Mouse (Mus musculus) urinary bladder, adult 2 months (tissue): ENCODE results near the gene Eri3. TPM values are rescaled to one million over a fixed set of nuclear protein-coding genes. Genes with fewer than 3 reads are reported as not detected.

Experiments
- DNase-seq: peaks from one replicate; pipeline ENCODE4 v3.0.0; 2022; ENCODE audit warnings: low spot score
- polyA plus RNA-seq: library from polyadenylated mRNA; depleted of rRNA; stranded (reverse); fragments of >200 nt; gene quantifications from 2 replicates; pipeline ENCODE4 v1.2.3, GENCODE M21; 2012

Eri3 gene
- polyA plus RNA-seq, 1 experiment, result 95.4 TPM

DNA sequence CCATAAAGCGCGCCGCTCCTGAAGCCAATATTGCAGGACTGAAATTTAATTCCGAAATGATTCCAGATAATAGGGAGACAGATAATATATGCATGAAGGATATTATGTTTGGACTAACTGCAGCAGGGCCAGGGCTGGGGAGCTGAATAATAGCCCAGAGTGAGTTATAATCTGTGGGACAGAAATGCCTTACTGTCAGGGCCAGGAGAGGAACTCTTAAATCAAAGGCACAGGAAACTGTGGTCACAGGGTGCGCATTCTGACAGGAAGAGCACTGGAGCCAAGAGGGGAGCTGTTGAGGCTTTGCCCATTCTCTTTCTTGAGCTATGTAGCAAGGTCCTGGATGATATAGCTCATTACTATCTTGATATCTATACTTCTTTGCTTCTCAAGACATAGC is 74.5 kb downstream of the Eri3 start:
- DNase-seq, result no peak

DNA sequence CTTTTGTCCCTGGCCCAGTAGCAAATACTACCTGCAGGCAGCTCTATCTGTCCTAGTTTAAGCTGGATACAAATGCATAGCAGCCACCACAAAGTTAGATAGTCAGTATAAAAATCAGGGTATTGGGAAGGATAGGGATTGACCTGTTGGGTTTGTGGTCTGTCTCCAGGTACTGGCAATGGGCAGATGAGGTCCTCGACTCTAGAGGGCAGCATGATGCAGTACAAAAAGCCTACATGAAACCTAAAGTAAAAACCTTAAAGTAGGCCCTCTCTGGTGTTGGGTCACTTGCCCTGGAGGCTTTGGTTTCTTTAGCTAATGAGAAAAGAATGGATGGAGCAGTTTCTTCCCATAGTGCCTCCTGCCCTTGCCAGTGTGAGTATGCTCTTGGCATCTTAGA is 78.3 kb downstream of the Eri3 start:
- DNase-seq, result no peak

DNA sequence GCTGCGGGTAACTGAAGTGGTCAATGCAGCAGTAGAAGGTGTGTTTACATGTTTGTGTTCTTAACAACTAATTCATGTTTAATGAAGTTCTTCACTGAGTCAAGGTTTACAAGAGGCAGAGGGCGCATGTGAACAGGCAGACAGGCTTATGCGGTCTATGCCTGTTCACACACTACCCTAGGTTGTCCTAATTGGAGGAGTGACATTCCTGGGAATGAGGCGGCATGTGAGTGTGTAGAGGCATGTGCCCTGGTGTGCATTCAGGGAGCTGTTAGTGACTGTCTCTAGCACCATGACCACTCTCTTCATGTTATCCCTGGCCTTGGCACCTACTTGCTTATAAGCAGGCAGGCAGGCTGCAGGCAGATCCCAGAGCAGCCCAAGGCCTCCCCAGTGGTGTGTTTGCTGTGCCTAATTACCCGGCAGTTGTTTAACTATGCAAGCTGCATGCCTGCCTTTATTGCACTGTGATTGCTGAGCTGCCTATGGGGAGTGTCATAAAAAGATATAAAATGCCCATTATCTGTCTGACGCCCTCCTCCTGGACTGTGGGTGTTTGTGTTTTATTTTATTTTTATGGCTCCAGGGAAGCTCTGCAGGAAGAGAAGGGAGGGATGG is 80.0 kb downstream of the Eri3 start:
- no peak for DNase-seq

DNA sequence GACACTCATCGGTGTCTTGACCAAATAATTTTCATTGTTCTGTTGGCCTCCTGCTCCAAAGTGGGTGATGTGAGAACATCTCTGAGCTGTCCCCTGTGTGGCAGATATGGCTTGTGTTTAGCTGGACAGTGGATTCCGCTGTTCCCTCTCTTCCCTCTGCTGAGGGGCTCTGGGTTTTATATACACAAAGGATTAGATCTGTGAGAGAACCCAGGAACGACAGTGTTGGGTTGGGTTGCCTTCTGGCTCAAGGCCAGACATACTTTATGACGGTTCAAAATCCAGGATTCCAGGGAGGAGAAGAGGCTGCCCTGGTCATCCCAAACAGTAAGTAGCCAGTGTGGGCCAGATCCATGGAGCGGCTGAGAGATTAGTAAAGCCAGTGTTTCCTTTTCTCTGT is 83.4 kb downstream of the Eri3 start:
- DNase-seq, result no peak

DNA sequence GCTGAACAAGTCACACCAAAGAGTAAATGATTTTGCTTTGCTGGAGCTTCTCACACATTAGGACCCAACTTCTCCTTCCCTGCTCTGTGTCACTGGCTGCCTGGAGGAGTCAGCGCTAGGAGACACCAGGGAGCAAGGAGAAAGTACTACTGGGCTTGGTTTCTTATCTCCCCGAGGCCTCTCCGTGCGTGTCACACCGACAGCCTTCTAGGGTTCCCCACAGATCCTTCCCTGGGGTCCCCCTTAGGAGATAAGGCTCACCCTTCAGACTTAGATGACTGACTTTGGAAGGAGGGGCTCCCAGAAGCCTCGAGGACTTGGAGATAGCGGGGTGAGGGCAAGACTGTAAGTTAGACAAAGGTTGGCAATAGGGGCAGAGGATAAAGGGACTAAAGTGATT is 84.5 kb downstream of the Eri3 start:
- no peak for DNase-seq

DNA sequence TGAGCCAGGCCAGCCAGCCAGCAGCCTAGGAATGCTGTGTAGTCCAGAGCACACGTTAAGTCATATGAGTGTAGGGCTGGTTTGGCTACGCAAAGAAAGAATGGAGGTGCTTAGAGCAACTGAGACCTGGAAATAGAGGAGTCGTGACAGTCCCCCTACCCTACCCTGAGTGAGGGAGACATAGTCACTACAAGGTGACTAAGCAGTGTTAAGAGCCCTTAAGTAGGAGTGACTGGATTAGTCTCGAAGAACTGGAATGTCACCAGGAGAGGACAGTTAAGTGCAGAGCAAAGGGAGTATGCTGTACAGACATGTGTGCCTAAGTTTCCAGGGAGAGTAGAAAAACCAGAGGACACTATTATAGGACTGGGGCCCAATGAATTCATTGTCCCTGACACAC is 86.0 kb downstream of the Eri3 start:
- DNase-seq, result no peak

DNA sequence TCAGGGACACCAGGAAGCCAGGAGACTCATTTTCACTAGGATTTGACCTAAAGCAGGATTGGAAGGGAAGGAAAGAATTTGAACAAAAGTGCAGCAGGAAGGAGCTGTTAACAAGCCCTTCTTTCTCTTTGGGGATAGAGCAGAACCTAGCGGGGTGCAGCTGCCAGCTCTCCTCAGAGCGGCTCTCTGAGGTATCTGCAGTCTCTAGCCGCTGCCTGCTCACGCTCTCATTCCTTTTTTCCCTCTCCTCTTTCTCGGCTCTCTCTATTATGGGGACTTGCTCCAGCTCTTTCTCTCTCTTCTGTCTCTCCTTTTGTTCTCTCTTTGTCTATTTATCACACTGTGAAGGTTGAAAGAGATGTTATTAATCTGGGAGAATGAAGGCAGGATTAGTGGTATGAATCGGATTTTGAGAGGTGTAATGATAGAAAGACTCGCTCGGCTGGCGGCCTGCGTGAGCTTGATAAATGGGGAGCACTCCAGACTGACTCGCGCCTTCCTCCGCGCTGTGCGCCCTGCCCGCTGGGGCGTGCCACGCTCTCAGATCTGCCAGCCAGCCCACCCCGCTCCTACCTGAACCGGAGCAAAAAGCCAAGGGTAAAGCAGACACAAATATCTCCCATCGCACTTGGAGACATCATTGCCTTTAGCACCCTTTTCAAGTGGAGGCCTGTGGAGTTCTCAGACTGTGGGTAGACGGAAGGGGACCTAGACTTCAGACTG is 86.9 kb downstream of the Eri3 start:
- no peak for DNase-seq

DNA sequence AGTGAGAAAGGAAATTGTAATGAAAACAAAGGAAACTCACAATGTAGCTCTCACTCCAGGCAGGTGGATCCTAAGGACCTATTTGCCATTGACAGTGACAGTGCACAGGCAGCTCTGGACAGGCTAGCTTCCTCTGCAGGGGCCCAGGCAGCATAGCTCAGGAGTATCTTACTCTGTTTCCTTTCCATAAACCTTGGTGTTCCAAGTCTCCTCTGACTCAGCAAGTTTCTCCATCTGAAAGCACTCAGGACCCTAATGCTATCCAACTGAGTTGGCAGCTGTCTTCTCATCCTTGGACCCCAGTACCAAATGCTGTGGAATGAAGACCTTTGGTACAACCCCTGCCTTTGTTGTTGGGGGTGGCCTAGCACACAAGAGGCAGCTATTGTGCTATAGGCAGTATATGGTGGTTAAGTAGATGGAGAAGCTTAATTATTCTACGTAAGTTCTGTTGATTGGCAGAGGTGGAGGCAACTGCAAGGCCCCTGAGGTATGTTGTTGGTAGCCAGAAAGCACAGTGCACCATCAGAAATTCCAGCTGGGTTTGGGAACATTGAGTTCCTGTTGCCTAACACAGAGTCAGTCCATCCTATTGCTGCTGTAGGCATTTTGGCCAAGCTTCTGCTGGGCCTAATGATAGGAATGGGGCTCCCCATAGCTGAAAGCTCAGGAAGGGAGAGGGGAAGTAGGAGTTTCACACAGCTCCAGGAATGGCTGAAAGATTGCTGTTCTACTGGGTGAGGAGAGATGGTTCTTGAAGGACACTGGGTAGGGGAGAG is 90.9 kb downstream of the Eri3 start:
- DNase-seq, result no peak

DNA sequence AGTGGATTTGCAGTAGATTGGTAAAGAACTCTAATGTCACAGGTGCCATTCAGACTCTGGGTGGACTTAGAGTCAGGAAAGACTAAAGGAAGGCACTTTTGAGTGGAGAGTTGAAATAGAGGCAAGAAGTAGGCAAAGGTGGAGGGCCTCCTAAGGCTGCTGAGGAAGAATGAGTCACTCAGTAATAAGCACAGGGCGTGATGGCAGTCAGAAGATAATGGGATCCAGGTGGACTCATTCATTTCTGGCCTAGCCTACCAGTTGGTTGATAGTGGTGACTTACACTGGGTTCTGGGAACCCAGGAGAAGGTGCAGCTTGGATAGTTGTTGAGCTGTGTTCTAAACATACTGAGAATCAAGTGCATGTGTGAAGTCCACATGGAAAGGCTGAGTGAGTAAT is 91.6 kb downstream of the Eri3 start:
- DNase-seq, result no peak

DNA sequence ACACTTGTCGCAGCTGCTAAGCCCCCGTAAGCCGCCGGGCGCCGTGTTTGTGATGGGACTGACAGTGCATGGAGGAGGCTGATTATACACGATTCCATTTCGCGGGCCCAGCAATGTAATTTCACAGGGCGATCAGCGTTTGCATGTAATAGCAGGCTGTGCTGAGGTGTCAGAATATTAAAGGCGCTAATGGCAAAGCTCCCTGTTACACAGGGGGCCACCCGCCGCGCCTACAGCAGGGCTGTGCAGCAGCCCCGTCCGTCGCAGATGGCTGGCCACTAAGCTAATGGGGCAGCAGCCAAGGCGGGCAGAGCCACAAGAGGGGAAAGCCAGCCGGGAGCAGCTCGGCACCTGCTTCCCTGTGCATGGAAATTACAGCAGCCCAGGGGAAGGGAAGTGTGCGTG is 94.9 kb downstream of the Eri3 start:
- no peak for DNase-seq

DNA sequence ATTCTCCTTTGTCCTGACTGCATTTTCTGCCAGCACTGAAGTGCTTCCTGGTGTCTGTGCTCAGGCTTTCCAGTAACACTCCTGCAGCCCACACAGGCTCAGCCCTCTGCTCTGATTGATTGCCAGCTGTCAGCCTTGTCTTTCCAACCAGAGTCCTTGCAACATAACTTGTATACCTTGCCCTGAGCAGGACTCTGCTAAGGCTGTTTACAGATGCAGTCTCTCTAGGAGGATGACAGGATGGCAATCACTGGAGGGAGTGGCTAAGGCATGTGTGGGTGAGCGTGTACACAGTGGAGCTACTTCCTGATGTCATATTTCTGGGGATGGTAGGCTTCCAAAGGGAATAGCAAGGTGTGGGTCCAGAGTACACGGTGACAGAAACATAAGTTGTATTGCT is 95.7 kb downstream of the Eri3 start:
- DNase-seq, result no peak

DNA sequence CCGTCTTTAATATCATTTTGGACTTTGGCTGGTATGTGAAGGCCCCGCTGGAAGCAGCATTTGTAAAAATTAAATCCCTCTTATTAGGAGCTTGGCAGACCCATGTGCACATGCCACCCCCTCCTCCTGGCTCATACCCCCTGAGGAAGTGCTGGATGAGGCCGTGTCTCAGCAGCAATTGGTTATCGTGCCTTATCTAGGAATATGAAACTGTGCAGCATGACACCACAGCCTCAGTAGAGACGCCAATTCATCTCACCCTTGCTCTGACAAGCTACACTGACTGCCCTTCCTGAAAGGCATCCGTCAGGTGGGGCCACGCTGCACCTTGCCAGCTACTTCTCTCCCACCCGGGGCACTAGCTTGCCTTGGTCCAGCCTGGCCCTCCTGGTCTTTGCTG is 96.3 kb downstream of the Eri3 start:
- DNase-seq, result no peak

DNA sequence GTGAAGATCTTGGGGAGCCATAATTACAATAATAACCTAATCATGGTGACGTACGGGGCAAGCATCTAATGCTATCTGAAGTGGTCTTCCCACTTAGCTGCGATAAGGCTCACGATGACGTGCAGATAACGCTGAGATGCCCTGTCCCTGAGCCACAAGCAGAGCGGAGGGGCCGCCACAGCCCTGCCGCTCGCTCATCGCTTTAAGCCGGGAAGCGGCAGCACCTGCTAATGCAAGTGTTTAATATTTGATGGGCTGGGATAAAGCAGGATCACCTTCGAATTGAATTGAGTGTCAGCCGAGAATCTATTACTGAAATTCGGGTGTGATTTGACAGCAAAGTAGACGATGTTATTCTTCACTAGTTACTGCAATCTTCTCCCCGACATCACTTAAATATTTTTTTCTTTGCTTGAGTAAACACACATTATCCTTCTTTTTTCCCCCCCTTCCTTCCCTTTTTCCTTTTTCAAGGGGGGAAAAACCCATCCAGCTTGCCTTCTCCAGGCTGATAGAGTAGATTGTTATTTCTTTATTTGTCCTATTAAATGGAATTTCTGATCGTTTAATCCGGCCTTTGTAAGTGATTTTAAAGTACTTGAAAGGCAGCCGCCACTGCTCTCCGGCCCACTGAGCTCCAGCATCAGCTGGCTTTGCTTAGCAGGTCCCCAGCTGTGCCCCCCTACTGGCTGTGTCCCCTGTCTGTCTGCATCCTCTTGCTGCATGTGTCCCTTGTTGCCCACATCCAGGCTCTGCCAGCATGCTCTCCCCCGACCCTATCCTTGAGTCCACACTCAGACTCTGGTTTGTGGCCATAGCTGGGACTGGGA is 97.0 kb downstream of the Eri3 start:
- no peak for DNase-seq

DNA sequence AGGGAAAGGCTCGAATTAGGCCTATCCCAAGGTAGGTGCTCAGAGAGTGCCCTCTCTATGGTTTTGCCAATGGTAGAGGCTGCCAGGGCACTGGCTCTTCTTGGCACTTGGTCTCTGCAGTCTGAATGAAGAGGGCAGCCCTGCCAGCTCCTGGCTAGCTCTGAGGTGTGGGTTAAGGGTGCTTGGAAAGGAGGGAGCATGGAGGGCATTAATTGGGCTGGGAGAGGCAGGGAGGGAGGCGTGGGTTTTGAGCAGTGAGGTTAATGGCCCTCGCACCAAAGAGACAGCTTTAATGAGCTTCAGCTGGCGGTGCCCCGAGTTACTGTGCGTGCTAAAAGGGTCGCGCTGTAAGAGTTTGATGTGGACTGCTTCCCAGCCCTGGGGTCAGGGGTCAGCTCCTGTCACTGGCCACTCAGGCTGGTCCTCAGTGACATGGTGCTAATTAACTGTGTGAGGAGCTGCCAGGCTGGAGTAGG is 101.5 kb downstream of the Eri3 start:
- DNase-seq, result no peak

DNA sequence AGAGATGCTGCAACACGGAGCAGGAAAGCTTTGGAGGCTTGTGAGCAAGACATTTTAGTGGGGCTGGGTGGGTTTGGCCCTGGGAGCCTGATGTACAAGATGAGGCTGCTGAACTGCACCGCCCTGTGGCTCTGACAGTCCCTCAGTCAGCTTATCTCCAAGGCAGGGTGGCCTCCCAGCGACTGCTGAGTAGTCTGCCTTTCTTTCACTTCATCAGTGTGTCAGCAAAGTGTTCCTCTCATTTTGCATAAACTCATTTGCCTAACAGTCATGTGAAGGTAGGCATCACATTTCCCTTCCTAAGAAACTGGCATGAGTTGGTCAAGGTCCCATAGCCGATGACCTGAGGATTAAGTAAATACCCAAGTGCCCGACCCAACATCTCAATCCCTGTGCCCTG is 102.6 kb downstream of the Eri3 start:
- DNase-seq, result no peak

DNA sequence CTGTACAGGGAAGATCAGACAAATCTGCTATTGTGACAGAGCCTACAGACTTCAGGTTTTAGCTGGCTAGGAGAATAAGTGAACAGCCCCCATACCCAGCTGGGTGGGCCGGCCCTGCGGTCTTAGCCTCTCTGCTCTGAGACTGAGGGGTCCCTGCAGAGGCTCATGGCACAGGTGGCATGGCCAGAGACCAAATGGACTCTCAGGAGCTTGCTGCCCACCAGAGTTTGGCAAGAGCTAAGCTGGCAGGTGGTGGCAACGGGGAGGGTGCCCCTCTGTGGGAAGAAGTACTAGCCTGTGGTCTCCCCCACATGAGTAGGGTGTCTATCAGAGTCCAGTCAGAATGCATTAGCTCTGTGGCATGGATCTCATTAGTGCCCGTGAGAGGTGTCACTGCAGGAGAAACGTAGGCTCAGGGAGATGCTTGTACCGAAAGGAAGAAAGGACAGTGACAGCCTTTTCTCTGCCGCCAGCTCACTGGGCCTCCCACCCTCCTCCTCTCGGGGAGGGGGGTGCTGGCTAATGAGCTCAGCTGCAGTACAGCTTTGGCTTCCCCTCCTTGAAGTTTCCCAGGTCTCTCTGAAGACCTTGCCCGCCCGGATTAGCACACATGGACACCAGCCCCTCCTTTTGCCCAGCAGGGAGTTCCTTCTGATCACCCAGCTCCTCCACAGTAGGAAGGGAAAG is 104.0 kb downstream of the Eri3 start:
- DNase-seq, result no peak

DNA sequence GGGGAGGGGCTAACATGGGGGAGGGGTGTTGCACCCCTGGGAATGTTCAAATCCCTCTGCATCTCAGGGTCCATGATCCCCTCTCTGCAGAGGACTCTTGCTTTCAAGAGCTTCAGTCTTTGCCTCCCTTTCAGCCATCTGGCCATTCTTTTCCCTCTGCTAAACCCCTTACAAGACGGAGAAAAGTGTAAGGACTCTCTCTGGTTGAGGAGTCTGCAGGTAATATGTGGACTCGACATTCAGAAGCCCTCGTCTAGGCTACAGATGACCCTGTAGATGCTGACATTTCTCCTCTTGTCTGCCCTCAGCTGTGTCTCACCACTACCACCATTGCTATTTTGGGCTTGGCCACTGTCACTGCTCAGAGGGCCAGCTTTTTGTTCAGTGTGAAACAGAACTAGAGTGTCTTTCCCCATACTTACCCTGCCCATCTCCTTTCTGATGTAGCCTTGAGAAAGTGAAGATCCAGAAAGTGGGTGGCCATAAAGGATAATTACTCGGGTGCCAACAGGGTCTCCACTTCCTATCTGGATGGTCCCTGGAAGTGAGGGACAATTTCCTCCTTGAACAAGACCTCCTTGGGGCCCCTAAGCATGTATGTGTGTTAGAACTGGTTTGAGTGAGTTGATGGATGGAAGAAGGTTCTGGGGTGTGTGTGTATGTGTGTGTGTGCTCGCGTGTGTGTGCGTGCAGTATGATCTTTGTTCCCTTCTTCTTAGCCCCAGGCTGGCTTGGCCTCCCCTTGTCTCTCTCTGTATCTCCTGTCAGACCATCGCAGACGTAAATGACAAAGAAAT is 104.7 kb downstream of the Eri3 start:
- no peak for DNase-seq

DNA sequence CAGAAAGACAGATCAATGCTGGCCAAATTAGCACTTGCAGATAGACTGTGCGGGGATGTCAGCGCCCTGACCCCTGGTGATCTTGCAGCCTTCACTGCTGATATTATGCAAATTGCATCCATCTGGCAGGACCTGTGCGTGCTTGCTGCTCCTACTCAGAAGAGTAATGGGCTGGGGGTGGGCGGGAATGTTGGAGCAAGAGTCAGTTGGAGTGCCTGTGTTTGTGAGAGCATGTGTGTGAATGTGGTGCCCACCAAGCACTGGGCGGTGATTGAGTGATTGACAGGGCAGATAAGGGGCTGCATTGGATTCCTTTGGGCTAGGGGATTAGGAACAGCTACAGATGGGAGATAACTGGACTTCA is 105.3 kb downstream of the Eri3 start:
- DNase-seq, result no peak

DNA sequence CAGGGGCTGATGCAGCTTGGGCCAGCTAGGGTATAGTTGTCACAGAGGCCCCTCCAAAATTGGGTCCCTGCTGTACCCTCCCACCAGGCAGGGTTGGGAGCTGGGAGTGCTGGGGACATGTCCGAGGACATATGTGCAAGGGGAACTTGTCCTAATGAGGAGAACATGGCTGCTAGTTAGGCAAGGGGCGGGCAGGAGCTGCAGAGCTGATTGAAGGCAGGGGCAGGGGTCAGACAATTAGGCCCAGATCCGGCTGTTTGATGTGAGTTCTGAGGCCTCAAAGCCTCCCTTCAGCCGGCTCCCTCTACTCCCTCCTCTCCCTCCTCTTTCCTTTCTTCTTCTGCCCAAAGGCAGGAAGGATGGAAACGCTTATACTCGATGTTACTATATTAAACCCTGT is 106.8 kb downstream of the Eri3 start:
- DNase-seq, result no peak

DNA sequence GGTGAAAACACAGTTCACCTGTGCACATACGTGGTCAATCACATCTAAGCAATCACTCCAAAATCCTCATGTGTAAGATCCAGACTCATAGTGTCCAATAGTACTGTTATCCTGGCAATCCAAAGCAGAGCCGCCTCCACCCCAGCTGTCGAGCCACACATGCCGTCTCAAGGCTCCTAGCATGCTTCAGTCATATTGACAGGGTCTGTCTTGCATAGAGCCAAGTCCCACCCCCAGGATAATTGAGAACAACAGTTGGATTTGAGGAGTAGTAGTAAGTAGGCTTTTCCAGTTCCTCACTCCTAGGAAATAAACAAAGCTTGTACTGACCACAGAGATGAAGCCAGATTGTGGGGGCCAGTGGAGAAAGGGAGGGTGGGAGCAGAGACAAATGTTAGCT is 107.5 kb downstream of the Eri3 start:
- no peak for DNase-seq
